Mouse (Mus musculus): ENCODE data around the gene Olfr76.

DNA sequence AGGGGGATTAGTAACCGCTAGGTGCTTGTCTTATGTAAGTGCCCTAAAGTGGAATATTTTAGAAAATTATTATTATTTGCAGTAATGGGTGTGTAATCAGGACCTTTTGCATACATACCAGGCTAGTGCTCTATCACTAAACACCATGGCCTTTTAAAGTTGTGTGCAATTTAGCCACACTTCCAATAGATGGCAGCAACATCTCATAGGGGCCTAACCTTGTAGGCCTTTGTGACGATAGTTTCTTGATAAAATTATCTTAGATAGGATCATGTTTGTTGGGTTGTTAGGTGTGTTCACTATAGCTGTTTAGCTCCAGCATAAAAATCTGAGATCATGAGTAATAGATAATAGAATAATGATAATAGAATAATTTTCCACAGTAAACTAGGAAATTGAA lies 11.3 kb upstream of the Olfr76 start:
- TF ChIP-seq CTCF (IDR thresholded peaks at IDR 0.05; ENCODE audit: insufficient read depth, low read depth, low read length) (no peak), POLR2A (IDR thresholded peaks at IDR 0.05; ENCODE audit: insufficient read depth, low read depth, low read length) (no peak)

Data from olfactory bulb, adult 2 months (tissue).